Mouse (Mus musculus) midbrain, embryonic 16.5 days (tissue): Measurements from ENCODE around the gene Ddb2. TPM values are rescaled to one million over a fixed set of nuclear protein-coding genes. Genes with fewer than 3 reads are reported as not detected.
A peak's percentile ranks its signal among the peaks of the same experiment; 100 is the strongest.
"Not testable (repeated sequence)": the region's sequence is repeated elsewhere in the genome, so short reads cannot be mapped to it uniquely, and the experiment has no call there.

Source experiments
- ATAC-seq: fragments of 200-750 bp; cut with Nextera tagmentation; 2 replicates; pipeline ENCODE4 v1.8.0; 2017; ENCODE audit warnings: moderate TSS enrichment
- H3K27ac ChIP-seq: fragments of 300-500 bp; sonication (generic); 2 replicates; pipeline ENCODE4 v1.5.1; 2014; ENCODE audit warnings: mild to moderate bottlenecking, low read length, mixed read lengths
- H3K27me3 ChIP-seq: fragments of 300-500 bp; sonication (generic); 2 replicates; pipeline ENCODE4 v1.6.1; 2014; ENCODE audit warnings: low read depth, low read length, mixed read lengths; ENCODE audit not compliant: control insufficient read depth, insufficient read depth
- H3K36me3 ChIP-seq: fragments of 300-500 bp; sonication (generic); 2 replicates; pipeline ENCODE4 v1.6.1; 2014; ENCODE audit warnings: mild to moderate bottlenecking, low read length, moderate library complexity, mixed read lengths; ENCODE audit not compliant: control insufficient read depth, insufficient read depth
- H3K4me1 ChIP-seq: fragments of 300-500 bp; sonication (generic); 2 replicates; pipeline ENCODE4 v1.6.1; 2014; ENCODE audit warnings: mild to moderate bottlenecking, low read length, mixed read lengths; ENCODE audit not compliant: control insufficient read depth, insufficient read depth
- H3K4me2 ChIP-seq: fragments of 300-500 bp; sonication (generic); 2 replicates; pipeline ENCODE4 v1.6.1; 2014; ENCODE audit warnings: mild to moderate bottlenecking, low read length, mixed read lengths
- H3K4me3 ChIP-seq: fragments of 300-500 bp; sonication (generic); 2 replicates; pipeline ENCODE4 v1.5.1; 2014; ENCODE audit warnings: low read depth, mild to moderate bottlenecking, low read length, moderate library complexity, mixed read lengths
- H3K9ac ChIP-seq: fragments of 300-500 bp; sonication (generic); 2 replicates; pipeline ENCODE4 v1.6.1; 2014; ENCODE audit warnings: low read depth, low read length, mixed read lengths
- H3K9me3 ChIP-seq: fragments of 300-500 bp; sonication (generic); replicated peaks from 2 replicates; pipeline ENCODE4 v1.6.1; 2014; ENCODE audit warnings: mild to moderate bottlenecking, low read length, mixed read lengths; ENCODE audit not compliant: control insufficient read depth, poor library complexity, severe bottlenecking
- WGBS: fragments of 180-500 bp; shearing (Covaris S2); extraction: QIAGEN DNeasy Blood & Tissue Kit; methylation state at CpG from one replicate; pipeline ENCODE4 v1.1.7; 2014; 5-methylcytosine and 5-hydroxymethylcytosine counted together
- polyA plus RNA-seq: library from polyadenylated mRNA; unstranded; fragments of >200 nt; fragmentation: Nextera tagmentation; extraction: Ambion mirVana; gene quantifications from 2 replicates; pipeline ENCODE4 v1.2.1, GENCODE M21; 2015

Ddb2 gene
- polyA plus RNA-seq, 1 experiment from 2014 or later, result 18.4 TPM

DNA sequence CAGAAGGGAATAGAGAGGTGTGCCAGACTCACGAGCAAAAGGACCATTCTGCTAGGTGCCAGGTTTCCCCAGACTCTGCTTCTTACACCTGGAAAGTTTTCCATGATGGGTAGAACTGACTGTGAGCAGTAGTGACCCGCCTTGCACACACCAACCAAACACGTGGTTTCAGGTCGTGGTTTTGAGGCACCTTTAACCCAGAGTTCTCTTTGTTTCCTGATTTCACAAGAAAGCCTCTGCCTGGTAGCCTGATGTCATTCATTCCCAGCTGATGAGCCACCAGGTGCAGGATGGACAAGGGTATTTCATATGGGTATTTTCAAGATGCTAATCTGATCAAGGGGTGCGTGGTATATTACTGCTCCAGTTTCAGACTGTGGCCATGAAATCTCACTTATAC is 5.8 kb upstream of the Ddb2 start:
- Histone ChIP-seq H3K4me1 (no peaks in the 10 kb centered on the region), H3K9ac (no peak overlapping the region), H3K36me3 (no peaks in the 10 kb centered on the region), H3K27ac (no peak overlapping the region), H3K4me2 (no peak overlapping the region), H3K4me3 (no peak overlapping the region), H3K9me3 (no peaks in the 10 kb centered on the region), H3K27me3 (no peaks in the 10 kb centered on the region)
- ATAC-seq, result no peak
- 81% methylated on average over 5 of the region's 5 CpGs for WGBS

DNA sequence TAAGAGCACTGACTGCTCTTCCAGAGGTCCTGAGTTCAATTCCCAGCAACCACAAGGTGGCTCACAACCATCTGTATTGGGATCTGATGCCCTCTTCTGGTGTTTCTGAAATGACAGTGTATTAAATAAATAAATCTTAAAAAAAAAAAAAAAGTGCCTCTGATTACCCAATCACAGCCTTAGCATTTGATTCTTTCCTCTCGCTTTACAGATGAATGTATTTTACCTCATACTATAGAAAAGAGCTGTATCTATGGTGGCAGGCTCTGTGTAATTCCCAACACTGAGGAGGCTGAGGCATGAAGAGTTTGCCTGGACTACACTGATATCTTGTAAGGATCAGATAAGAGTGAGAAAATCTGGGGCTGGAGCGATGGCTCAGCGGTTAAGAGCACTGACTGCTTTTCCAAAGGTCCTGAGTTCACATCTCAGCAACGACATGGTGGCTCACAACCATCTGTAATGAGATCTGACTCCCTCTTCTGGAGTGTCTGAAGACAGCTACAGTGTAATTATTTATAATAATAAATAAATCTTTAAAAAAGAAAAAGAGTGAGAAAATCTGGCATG is 814 bp upstream of the Ddb2 start:
- H3K4me1 ChIP-seq, H3K27me3 ChIP-seq, H3K9me3 ChIP-seq, H3K36me3 ChIP-seq: not testable (repeated sequence)
- Histone ChIP-seq H3K9ac (peak overlapping the region; percentile 67), H3K4me3 (peak overlapping the region; percentile 60), H3K27ac (peak overlapping the region; percentile 86), H3K4me2 (peak overlapping the region; percentile 85)
- 18% methylated on average over 4 of the region's 4 CpGs for WGBS
- ATAC-seq, result peak; percentile 70

DNA sequence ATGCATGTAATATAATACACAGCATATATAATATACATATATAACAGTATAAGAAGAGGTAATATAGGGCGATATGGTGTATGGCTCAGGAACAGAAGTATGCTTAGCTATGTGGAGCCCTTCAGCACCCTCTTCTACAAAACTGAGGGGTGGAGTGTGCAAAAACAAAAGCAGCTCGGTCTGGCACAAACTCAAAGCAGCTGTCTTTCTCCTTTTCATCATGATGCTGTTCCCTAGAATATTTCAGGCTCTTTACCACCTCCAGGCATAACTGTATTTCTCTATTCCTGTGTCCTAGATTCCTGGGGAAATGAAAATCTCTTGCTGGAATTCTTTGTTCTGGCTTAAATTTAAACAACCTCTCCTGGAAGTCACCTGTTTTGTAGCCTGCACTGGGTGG is 7.0 kb downstream of the Ddb2 start:
- H3K4me2 ChIP-seq, result no peak overlapping the region
- no peaks in the 10 kb centered on the region for H3K4me1 ChIP-seq
- no peak for ATAC-seq
- H3K9me3 ChIP-seq, result no peaks in the 10 kb centered on the region
- 84% methylated on average over 2 of the region's 2 CpGs for WGBS
- H3K4me3 ChIP-seq, result no peak overlapping the region
- H3K36me3 ChIP-seq, result no peaks in the 10 kb centered on the region; the same call in 1 of the 2 replicates
- H3K27me3 ChIP-seq, result no peaks in the 10 kb centered on the region
- no peak overlapping the region for H3K27ac ChIP-seq
- H3K9ac ChIP-seq, result no peak overlapping the region

DNA sequence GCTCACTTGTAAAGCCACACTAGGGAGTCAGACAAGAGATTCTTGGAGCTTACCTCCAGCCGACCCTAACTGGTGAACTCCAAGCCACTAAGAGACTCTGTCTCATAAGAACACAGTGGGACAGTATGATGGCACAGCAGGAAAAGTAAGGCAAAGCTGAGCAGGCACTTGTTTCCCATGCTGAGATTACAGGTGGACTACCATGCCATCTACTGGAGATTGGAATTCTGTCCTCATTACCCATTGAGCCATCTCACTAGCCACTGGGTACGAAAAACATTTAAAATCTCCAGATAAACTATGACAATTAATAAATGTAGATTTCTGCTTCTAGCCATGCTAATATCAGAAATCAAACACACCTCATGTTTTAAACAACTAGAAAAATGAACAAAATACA is 13.2 kb downstream of the Ddb2 start:
- Histone ChIP-seq H3K27me3 (no peaks in the 10 kb centered on the region), H3K9me3 (no peaks in the 10 kb centered on the region), H3K27ac (no peak overlapping the region), H3K4me2 (no peak overlapping the region), H3K4me1 (no peaks in the 10 kb centered on the region), H3K9ac (no peak overlapping the region), H3K4me3 (no peak overlapping the region), H3K36me3 (no peaks in the 10 kb centered on the region)
- WGBS, result 75% methylated on average over 2 of the region's 2 CpGs
- no peak for ATAC-seq

DNA sequence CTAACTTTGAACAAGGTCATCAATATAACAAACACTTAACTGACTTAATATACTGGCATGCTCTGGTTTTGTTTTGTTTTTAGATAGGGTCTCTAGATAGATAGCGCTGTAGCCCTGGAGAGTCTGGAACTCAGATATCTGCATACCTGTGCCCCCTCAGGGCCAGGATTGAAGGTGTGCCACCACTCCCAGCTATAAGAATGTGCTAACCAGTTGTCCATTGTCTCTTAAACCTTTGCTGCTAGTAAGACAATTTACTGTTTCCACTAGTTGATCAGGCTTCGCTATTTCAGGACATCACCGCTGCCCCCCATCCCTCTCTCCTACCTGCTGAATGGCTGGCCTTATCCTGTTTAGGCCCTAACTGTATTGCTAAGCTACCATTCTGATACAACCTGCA is 16.3 kb downstream of the Ddb2 start:
- H3K27ac ChIP-seq, result no peak overlapping the region
- no peaks in the 10 kb centered on the region for H3K4me1 ChIP-seq
- ATAC-seq, result no peak
- H3K9ac ChIP-seq, result no peak overlapping the region
- 96% methylated on average over 3 of the region's 3 CpGs for WGBS
- H3K4me3 ChIP-seq, result no peak overlapping the region
- H3K27me3 ChIP-seq, result no peaks in the 10 kb centered on the region
- peaks cover 2% of the 10 kb centered on the region; the same call in 1 of the 2 replicates for H3K36me3 ChIP-seq
- no peak overlapping the region for H3K4me2 ChIP-seq
- H3K9me3 ChIP-seq, result no peaks in the 10 kb centered on the region

DNA sequence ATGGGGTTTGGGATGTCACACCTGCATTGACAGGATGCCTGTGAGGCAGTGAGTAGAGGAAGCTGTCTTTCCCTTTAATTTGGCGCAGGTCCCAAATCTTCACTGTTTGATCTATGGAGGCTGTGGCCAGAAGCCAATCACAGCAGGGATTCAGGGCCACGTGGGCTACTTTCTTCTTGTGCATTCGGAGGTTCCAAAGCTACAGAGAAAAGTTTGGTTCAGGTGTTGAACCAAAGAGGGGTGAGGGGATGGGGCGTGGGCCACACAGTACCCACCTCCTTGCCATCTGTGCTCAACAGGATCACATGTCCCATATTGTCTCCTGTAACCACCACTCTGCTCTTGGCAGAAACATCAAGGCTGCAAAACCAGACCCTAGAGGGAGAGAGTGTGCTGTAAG is 19.8 kb downstream of the Ddb2 start:
- Histone ChIP-seq H3K27ac (no peak overlapping the region), H3K4me3 (no peak overlapping the region), H3K9ac (no peak overlapping the region), H3K9me3 (no peaks in the 10 kb centered on the region), H3K4me2 (no peak overlapping the region), H3K4me1 (no peaks in the 10 kb centered on the region), H3K36me3 (peaks cover 10% of the 10 kb centered on the region), H3K27me3 (no peaks in the 10 kb centered on the region)
- WGBS, result 67% methylated on average over 4 of the region's 4 CpGs
- no peak for ATAC-seq

DNA sequence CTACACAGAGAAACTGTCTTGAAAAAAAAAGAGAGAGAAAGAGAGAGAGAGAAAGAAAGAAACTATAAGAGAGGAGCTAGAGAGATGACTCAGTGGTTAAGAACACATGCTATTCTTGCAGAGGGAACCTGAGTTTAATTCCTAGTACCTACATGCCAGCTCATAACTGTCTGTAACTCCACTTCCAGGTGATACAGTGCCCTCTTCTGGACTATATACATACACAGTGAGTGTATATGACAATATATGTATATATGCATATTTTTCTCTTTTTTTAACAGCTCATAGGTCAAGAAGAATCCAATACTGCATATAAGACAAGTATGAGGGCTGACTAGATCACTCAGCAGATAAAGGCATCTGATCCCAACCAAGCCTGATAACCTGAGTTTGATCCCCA is 23.5 kb downstream of the Ddb2 start:
- Histone ChIP-seq H3K9me3 (no peaks in the 10 kb centered on the region), H3K9ac (no peak overlapping the region), H3K4me1 (no peaks in the 10 kb centered on the region), H3K4me3 (no peak overlapping the region), H3K36me3 (peaks cover 29% of the 10 kb centered on the region), H3K27me3 (no peaks in the 10 kb centered on the region), H3K4me2 (no peak overlapping the region), H3K27ac (no peak overlapping the region)
- no peak for ATAC-seq

DNA sequence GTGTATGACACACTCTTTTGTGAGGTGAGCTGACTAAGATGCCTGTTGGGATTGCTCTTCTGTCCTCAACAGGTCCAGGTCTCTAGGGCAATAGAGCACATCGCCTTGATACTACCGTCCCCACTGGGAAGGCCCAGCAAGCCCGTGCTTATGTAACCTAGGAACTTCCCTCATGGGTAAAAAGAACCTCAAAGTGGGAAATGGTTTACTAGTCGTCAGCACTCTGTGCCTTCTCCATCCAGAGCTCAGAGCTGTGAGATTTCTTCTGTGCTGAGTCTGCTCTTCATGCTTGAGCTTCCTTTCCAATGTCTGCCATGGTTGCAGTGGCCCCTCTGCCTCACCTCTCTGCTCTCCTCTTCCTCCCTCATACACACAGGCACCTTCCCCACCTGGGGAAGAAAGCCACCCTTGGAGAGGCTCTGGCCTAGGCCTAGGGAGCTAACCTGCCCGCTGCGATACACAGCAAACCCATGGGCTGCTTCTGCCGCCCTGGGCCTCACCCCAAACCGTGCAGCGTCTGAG is 30.5 kb downstream of the Ddb2 start:
- Histone ChIP-seq H3K36me3 (peaks cover 37% of the 10 kb centered on the region), H3K4me1 (peaks cover 16% of the 10 kb centered on the region), H3K4me3 (no peak overlapping the region), H3K9me3 (no peaks in the 10 kb centered on the region), H3K4me2 (no peak overlapping the region), H3K9ac (no peak overlapping the region), H3K27ac (no peak overlapping the region), H3K27me3 (no peaks in the 10 kb centered on the region)
- 94% methylated on average over 9 of the region's 9 CpGs for WGBS
- no peak for ATAC-seq

DNA sequence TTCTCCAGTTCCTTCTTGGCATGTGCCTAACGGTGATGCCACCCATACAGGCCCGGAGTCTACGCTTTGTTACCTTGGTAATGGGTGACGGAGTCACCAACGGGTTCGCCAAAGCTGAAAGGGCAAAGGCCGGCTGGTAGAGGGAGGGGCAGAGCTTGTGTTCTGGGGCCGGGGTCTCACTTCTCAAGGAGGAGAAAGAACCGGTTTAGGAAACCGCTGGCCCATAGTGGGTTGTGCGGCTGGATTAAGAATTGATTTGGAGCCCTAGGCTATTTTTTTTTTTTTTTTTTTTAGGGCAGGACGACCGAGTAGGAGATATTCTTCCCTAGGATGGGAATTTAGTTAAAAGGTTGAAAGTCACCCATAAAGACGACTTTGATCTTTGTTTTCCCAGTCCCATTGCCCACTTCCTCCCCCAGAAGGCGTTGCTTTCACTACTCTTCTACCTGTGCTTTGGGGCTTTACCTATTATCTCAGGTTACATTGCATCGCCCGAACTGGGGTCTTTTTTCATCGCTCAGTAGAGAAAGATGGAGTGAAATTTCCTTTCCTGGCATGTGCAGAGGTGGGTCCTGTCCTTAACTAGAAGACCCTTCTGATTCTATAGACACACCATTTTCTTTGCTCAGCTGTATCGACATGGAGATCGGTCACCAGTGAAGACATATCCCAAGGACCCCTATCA is 33.7 kb downstream of the Ddb2 start:
- WGBS, result 13% methylated on average over 20 of the region's 20 CpGs
- 0 out of 2 replicates have a peak, but pooled peaks have one; percentile 6 for ATAC-seq
- H3K4me1 ChIP-seq, result peaks cover 16% of the 10 kb centered on the region
- H3K4me2 ChIP-seq, result peak overlapping the region; percentile 85
- peak overlapping the region; percentile 79 for H3K9ac ChIP-seq
- peaks cover 23% of the 10 kb centered on the region for H3K36me3 ChIP-seq
- peak overlapping the region; percentile 89 for H3K27ac ChIP-seq
- H3K27me3 ChIP-seq, result no peaks in the 10 kb centered on the region
- H3K4me3 ChIP-seq, result peak overlapping the region; percentile 62
- no peaks in the 10 kb centered on the region for H3K9me3 ChIP-seq
